Mouse (Mus musculus): ENCODE data around the gene Rassf9. TPM values are rescaled to one million over a fixed set of nuclear protein-coding genes. Genes with fewer than 3 reads are reported as not detected.

Rassf9 gene
- polyA plus RNA-seq, 1 experiment from 2014 or later = 0.96 TPM

Other genes with a start within 250 kb of the Rassf9 start
- gene Nts, start 21.7 kb upstream of the Rassf9 start, polyA plus RNA-seq (2015; fragmentation: Nextera tagmentation; extraction: Ambion mirVana) = 4.3 and 4.4 TPM in 2 replicates

Data from neural tube, embryonic 13.5 days (tissue).